Mouse (Mus musculus) right cerebral cortex, postnatal 36 days (tissue): ENCODE data around the gene Zfp408.

Experiments used
- DNase-seq, 2 experiments: peaks; one replicate each; pipeline ENCODE4 v3.0.0; 2022; ENCODE audit warnings: low spot score in 2 of 2, mixed read lengths in 1 of 2

Zfp408 gene

GRCm38 (mm10) chr2:91649553-91650359 lies at the start of gene Zfp408, which contains the start of gene Arhgap1:
Gene Zfp408 (minus strand): TSS chr2:91649791.
Gene Arhgap1 (plus strand): TSS chr2:91649860.
- peak; percentile 93 to 95 for DNase-seq

- no peak for DNase-seq
These were observed 49.6 kb upstream of the Zfp408 start for GRCm38 (mm10) chr2:91699225-91699624.

GRCm38 (mm10) chr2:91696225-91696590 lies 46.6 kb upstream of the Zfp408 start:
- no peak for DNase-seq

GRCm38 (mm10) chr2:91695436-91696224 lies 46.0 kb upstream of the Zfp408 start:
- DNase-seq, result no peak

- peak in 1 of 2 experiments; percentile 26 for DNase-seq
These were observed 39.9 kb upstream of the Zfp408 start for GRCm38 (mm10) chr2:91689452-91689851.

- no peak for DNase-seq
These were observed 34.3 kb upstream of the Zfp408 start for GRCm38 (mm10) chr2:91683919-91684318.

- DNase-seq, result peak in 1 of 2 experiments; percentile 40
These were observed 33.3 kb upstream of the Zfp408 start for GRCm38 (mm10) chr2:91682850-91683249.

- DNase-seq, result no peak
These were observed 27.4 kb upstream of the Zfp408 start for GRCm38 (mm10) chr2:91676961-91677360.

GRCm38 (mm10) chr2:91676420-91676819 lies 26.8 kb upstream of the Zfp408 start:
- DNase-seq, result no peak

GRCm38 (mm10) chr2:91674895-91675294 lies 25.3 kb upstream of the Zfp408 start:
- DNase-seq, result peak; percentile 47 to 52

- no peak for DNase-seq
These were observed 24.0 kb upstream of the Zfp408 start for GRCm38 (mm10) chr2:91673587-91673986.

- DNase-seq, result no peak
These were observed 20.4 kb upstream of the Zfp408 start for GRCm38 (mm10) chr2:91670038-91670437.

GRCm38 (mm10) chr2:91669326-91669725 lies 19.7 kb upstream of the Zfp408 start:
- DNase-seq, result no peak

- no peak for DNase-seq
These were observed 18.2 kb upstream of the Zfp408 start for GRCm38 (mm10) chr2:91667747-91668146.

GRCm38 (mm10) chr2:91666386-91666910 lies 16.9 kb upstream of the Zfp408 start:
- DNase-seq, result no peak

GRCm38 (mm10) chr2:91664780-91665179 lies 15.2 kb upstream of the Zfp408 start:
- no peak for DNase-seq

GRCm38 (mm10) chr2:91660981-91661380 lies 11.4 kb upstream of the Zfp408 start:
- DNase-seq, result no peak

- DNase-seq, result no peak
These were observed 10.1 kb upstream of the Zfp408 start for GRCm38 (mm10) chr2:91659657-91660056.

GRCm38 (mm10) chr2:91656774-91657173 lies 7.2 kb upstream of the Zfp408 start:
- DNase-seq, result no peak

- no peak for DNase-seq
These were observed 6.2 kb upstream of the Zfp408 start for GRCm38 (mm10) chr2:91655827-91656226.

GRCm38 (mm10) chr2:91655388-91655787 lies 5.8 kb upstream of the Zfp408 start:
- no peak for DNase-seq

- peak; percentile 28 to 61 for DNase-seq
These were observed 3.3 kb upstream of the Zfp408 start for GRCm38 (mm10) chr2:91652863-91653262.
